Mouse (Mus musculus): ENCODE measurements around the gene Washc4. TPM values are rescaled to one million over a fixed set of nuclear protein-coding genes. Genes with fewer than 3 reads are reported as not detected.
A peak's percentile ranks its signal among the peaks of the same experiment; 100 is the strongest.

Washc4 gene
- polyA plus RNA-seq, 1 experiment = 4.5 TPM

DNA sequence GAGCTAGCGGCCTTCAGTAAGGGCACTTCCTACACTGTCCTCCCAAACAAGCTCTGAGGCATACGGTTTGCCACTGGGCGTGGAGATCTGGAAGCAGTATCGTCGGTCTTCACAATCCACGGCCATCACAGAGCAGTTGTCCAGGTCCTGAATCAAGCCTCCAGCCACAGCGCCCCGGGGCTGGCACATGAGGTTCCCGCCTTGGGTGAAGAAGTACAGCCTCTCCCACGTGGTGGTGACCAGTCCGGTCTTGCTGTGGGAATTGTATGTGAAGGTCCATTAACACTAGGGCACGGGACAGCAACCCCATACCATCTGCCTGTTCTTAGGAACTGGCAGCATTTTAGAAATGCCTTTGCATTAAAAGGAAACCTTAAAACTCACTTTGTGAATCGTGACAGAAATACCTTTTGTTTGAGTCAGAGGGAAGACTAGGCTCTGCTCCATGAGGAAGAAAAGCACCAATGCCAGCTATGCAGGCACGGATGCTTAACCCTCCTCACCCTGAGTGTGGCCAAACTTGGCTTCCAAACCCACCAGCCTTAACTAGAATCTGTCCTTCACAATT lies 69.2 kb downstream of the Washc4 start:
- Histone ChIP-seq H3K79me3 (ENCODE audit: low read depth) (no peaks in the 10 kb centered on the region), H3K79me2 (ENCODE audit: control insufficient read depth, insufficient read depth) (no peaks in the 10 kb centered on the region), H3ac (ENCODE audit: control insufficient read depth, insufficient read length, low read depth) (no peak overlapping the region), H3K4me3 (ENCODE audit: insufficient read depth, poor library complexity, severe bottlenecking) (no peak overlapping the region), H3K36me3 (ENCODE audit: control insufficient read depth, insufficient read depth) (peaks cover 6% of the 10 kb centered on the region), H3K27me3 (ENCODE audit: control insufficient read depth, insufficient read depth, insufficient read length) (no peaks in the 10 kb centered on the region)
- TF ChIP-seq MYOG (IDR thresholded peaks at IDR 0.05; ENCODE audit: control insufficient read depth, extremely low read depth, insufficient read length) = no peak
- TF ChIP-seq FOSL1 (IDR thresholded peaks at IDR 0.05; ENCODE audit: insufficient read depth, low read length, poor library complexity, severe bottlenecking) = no peak
- TF ChIP-seq MAX (IDR thresholded peaks at IDR 0.05) = no peak
- no peak for TF ChIP-seq CTCF (IDR thresholded peaks at IDR 0.05; ENCODE audit: control insufficient read depth, insufficient read depth, insufficient read length)
- TF ChIP-seq CEBPB (IDR thresholded peaks at IDR 0.05; ENCODE audit: low read depth) = no peak
- TF ChIP-seq MYOD1 (IDR thresholded peaks at IDR 0.05; ENCODE audit: control insufficient read depth, insufficient read length, low read depth) = no peak
- no peak for TF ChIP-seq USF1 (IDR thresholded peaks at IDR 0.05; ENCODE audit: low read depth)

- no peaks in the 10 kb centered on the region for H3K36me3 ChIP-seq (ENCODE audit: control insufficient read depth, insufficient read depth)
- H3ac ChIP-seq (ENCODE audit: control insufficient read depth, insufficient read length, low read depth) = no peak overlapping the region
- no peak overlapping the region for H3K4me3 ChIP-seq (ENCODE audit: insufficient read depth, poor library complexity, severe bottlenecking)
- no peaks in the 10 kb centered on the region for H3K79me3 ChIP-seq (ENCODE audit: low read depth)
- H3K27me3 ChIP-seq (ENCODE audit: control insufficient read depth, insufficient read depth, insufficient read length) = no peaks in the 10 kb centered on the region
- H3K79me2 ChIP-seq (ENCODE audit: control insufficient read depth, insufficient read depth) = no peaks in the 10 kb centered on the region
- TF ChIP-seq CTCF (IDR thresholded peaks at IDR 0.05; ENCODE audit: control insufficient read depth, insufficient read depth, insufficient read length) (peak; percentile 58), USF1 (IDR thresholded peaks at IDR 0.05; ENCODE audit: low read depth) (no peak)
These were observed 73.8 kb downstream of the Washc4 start for GRCm38 (mm10) chr10:83617366-83617765.

- no peaks in the 10 kb centered on the region for H3K79me3 ChIP-seq (ENCODE audit: low read depth)
- H3ac ChIP-seq (ENCODE audit: control insufficient read depth, insufficient read length, low read depth) = no peak overlapping the region
- H3K79me2 ChIP-seq (ENCODE audit: control insufficient read depth, insufficient read depth) = no peaks in the 10 kb centered on the region
- H3K36me3 ChIP-seq (ENCODE audit: control insufficient read depth, insufficient read depth) = no peaks in the 10 kb centered on the region
- no peak for TF ChIP-seq CEBPB (IDR thresholded peaks at IDR 0.05; ENCODE audit: low read depth)
- TF ChIP-seq MAX (IDR thresholded peaks at IDR 0.05) = no peak
- no peak for TF ChIP-seq FOSL1 (IDR thresholded peaks at IDR 0.05; ENCODE audit: insufficient read depth, low read length, poor library complexity, severe bottlenecking)
- TF ChIP-seq USF1 (IDR thresholded peaks at IDR 0.05; ENCODE audit: low read depth) = no peak
- no peak for TF ChIP-seq MYOD1 (IDR thresholded peaks at IDR 0.05; ENCODE audit: control insufficient read depth, insufficient read length, low read depth)
- TF ChIP-seq CTCF (IDR thresholded peaks at IDR 0.05; ENCODE audit: control insufficient read depth, insufficient read depth, insufficient read length) = no peak
- no peak for TF ChIP-seq MYOG (IDR thresholded peaks at IDR 0.05; ENCODE audit: control insufficient read depth, extremely low read depth, insufficient read length)
- no peaks in the 10 kb centered on the region for H3K27me3 ChIP-seq (ENCODE audit: control insufficient read depth, insufficient read depth, insufficient read length)
- H3K4me3 ChIP-seq (ENCODE audit: insufficient read depth, poor library complexity, severe bottlenecking) = no peak overlapping the region
These were observed 75.4 kb downstream of the Washc4 start for GRCm38 (mm10) chr10:83618819-83619440.

DNA sequence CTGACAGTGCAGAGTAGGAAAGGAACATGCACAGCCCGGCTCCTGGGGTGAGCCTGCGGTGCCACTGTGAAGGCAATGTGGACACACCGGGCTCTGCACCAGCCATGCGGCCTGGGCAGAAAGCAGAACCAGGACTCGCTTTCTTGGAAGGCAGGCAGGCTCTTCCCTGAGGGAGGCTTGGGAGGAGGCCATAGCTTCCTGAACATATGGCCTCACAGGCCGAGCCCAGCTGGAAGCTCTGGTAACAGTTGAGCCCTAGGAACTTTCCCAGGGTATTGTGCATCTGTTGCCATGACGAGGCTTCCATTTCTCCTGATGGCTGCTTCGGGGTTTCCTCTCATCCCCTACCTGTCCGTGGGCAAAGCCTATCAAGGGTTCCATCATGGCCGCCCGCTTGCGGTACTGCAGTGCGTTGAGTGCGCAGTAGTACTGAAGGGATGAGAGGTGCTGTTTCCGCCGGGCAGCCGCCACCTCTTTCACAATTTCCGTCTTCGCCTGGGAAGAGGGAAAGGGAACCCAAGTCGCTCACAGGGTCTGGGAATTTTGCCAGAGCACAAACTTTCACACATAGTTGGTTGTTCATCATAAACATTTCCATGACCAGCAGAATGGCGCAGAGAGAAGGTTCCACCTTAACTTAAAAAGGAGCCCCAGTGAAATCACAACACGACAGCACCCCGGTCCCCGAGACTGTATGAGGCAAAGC lies 77.0 kb downstream of the Washc4 start:
- no peak overlapping the region for H3K4me3 ChIP-seq (ENCODE audit: insufficient read depth, poor library complexity, severe bottlenecking)

DNA sequence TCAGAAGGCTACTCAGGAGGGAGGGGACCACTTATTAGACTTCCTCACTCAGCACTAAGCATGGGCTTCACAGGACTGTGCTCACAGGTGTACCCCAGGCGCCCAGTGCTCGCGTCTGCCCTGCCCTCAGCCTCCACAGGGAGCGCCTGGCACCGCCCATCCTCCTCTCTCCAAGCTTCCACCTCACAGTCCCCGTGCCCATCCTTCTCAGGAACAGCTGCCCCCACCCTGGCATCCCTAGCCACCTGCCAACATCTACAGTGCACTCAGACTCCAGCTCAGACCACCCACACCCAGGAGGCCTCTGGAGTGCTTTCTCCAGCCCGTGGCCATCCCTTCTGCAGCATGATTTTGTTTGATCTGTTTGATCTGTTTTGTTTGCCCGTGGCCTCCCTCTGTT lies 80.5 kb downstream of the Washc4 start:
- H3K27me3 ChIP-seq (ENCODE audit: control insufficient read depth, insufficient read depth, insufficient read length) = no peaks in the 10 kb centered on the region
- no peaks in the 10 kb centered on the region for H3K79me3 ChIP-seq (ENCODE audit: low read depth)
- TF ChIP-seq CEBPB (IDR thresholded peaks at IDR 0.05; ENCODE audit: low read depth) = no peak
- no peak for TF ChIP-seq CTCF (IDR thresholded peaks at IDR 0.05; ENCODE audit: control insufficient read depth, insufficient read depth, insufficient read length)
- no peak for TF ChIP-seq MYOD1 (IDR thresholded peaks at IDR 0.05; ENCODE audit: control insufficient read depth, insufficient read length, low read depth)
- TF ChIP-seq USF1 (IDR thresholded peaks at IDR 0.05; ENCODE audit: low read depth) = no peak
- no peak for TF ChIP-seq FOSL1 (IDR thresholded peaks at IDR 0.05; ENCODE audit: insufficient read depth, low read length, poor library complexity, severe bottlenecking)
- no peak for TF ChIP-seq MAX (IDR thresholded peaks at IDR 0.05)
- no peak for TF ChIP-seq MYOG (IDR thresholded peaks at IDR 0.05; ENCODE audit: control insufficient read depth, extremely low read depth, insufficient read length)
- no peaks in the 10 kb centered on the region for H3K36me3 ChIP-seq (ENCODE audit: control insufficient read depth, insufficient read depth)
- no peak overlapping the region for H3K4me3 ChIP-seq (ENCODE audit: insufficient read depth, poor library complexity, severe bottlenecking)
- H3K79me2 ChIP-seq (ENCODE audit: control insufficient read depth, insufficient read depth) = no peaks in the 10 kb centered on the region
- H3ac ChIP-seq (ENCODE audit: control insufficient read depth, insufficient read length, low read depth) = no peak overlapping the region

More for the DNA sequence above, 77.0 kb downstream of the Washc4 start:
- H3K36me3 ChIP-seq (ENCODE audit: control insufficient read depth, insufficient read depth) = no peaks in the 10 kb centered on the region
- no peak overlapping the region for H3ac ChIP-seq (ENCODE audit: control insufficient read depth, insufficient read length, low read depth)
- TF ChIP-seq MYOD1 (IDR thresholded peaks at IDR 0.05; ENCODE audit: control insufficient read depth, insufficient read length, low read depth) (no peak), CEBPB (IDR thresholded peaks at IDR 0.05; ENCODE audit: low read depth) (no peak), MYOG (IDR thresholded peaks at IDR 0.05; ENCODE audit: control insufficient read depth, extremely low read depth, insufficient read length) (no peak), CTCF (IDR thresholded peaks at IDR 0.05; ENCODE audit: control insufficient read depth, insufficient read depth, insufficient read length) (no peak), MAX (IDR thresholded peaks at IDR 0.05) (no peak), USF1 (IDR thresholded peaks at IDR 0.05; ENCODE audit: low read depth) (no peak), FOSL1 (IDR thresholded peaks at IDR 0.05; ENCODE audit: insufficient read depth, low read length, poor library complexity, severe bottlenecking) (no peak)
- H3K27me3 ChIP-seq (ENCODE audit: control insufficient read depth, insufficient read depth, insufficient read length) = no peaks in the 10 kb centered on the region
- H3K79me2 ChIP-seq (ENCODE audit: control insufficient read depth, insufficient read depth) = no peaks in the 10 kb centered on the region
- no peaks in the 10 kb centered on the region for H3K79me3 ChIP-seq (ENCODE audit: low read depth)
